Mouse (Mus musculus): ENCODE data around the gene Sugp2. TPM values are rescaled to one million over a fixed set of nuclear protein-coding genes. Genes with fewer than 3 reads are reported as not detected.

Sugp2 gene
- polyA plus RNA-seq, 1 experiment from 2014 or later, result 7.3 TPM

DNA sequence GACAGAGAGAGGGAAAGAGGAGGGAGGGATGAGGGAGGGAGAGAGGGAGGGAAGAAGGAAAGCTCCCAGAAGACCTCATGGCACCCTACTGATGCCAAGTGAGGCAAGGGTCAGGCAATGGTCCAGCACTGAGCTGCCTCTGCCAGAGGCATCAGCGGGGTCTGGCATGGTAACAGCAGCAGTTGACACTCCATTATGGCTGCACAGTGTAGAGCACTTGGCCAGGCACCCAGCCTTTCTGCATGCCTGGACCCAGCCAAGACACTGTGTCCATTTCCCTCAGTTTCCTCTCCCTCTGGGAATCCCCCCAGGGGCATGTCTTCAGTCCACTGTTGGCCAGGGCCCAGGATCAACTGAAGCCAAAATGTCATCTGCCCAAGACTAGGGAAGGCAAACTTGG lies 17.5 kb upstream of the Sugp2 start:
- Histone ChIP-seq H3K4me2 (ENCODE audit: low read depth, low read length) (no peak overlapping the region), H3K9ac (replicated peaks) (no peak overlapping the region), H3K4me3 (ENCODE audit: low read depth, low read length) (no peak overlapping the region), H3K27me3 (ENCODE audit: insufficient read depth, low read length) (no peaks in the 10 kb centered on the region), H3K27ac (ENCODE audit: low read depth) (peak overlapping the region; percentile 22; the same call in 1 of the 2 replicates), H3K9me3 (ENCODE audit: low read length) (no peaks in the 10 kb centered on the region), H3K36me3 (replicated peaks; ENCODE audit: insufficient read depth, low read length) (no peaks in the 10 kb centered on the region), H3K4me1 (ENCODE audit: insufficient read depth) (peaks cover 23% of the 10 kb centered on the region)
- DNase-seq (peak; percentile 66), ATAC-seq (no peak)
- WGBS (ENCODE audit: insufficient replicate concordance), result 29% methylated on average over 1 of the region's 1 CpGs
- TF ChIP-seq EP300 (IDR thresholded peaks at IDR 0.05; ENCODE audit: low read depth), result no peak
- TF ChIP-seq CTCF (IDR thresholded peaks at IDR 0.05; ENCODE audit: low read depth), result no peak

DNA sequence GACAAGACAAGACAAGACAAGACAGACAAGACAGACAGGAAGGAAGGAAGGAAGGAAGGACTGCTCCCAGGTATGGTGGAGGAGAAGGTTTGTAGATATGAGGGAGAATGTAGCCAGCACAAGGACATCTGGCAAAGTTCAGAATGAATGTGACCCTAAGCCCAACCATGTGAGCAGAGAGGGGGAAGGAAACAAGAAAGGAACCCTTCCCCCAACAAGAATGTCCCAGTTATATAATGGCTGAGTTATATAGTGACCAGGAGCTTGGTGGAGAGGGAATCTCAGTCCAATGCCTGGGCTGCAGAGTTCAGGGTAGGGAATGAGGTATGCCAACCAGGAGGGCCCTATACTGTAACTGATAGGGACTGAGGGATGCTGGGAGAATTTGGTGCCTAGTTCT lies 16.6 kb upstream of the Sugp2 start:
- Histone ChIP-seq H3K36me3 (replicated peaks; ENCODE audit: insufficient read depth, low read length) (no peaks in the 10 kb centered on the region), H3K4me1 (ENCODE audit: insufficient read depth) (peaks cover 21% of the 10 kb centered on the region), H3K4me3 (ENCODE audit: low read depth, low read length) (no peak overlapping the region), H3K9me3 (ENCODE audit: low read length) (no peaks in the 10 kb centered on the region), H3K4me2 (ENCODE audit: low read depth, low read length) (no peak overlapping the region), H3K9ac (replicated peaks) (no peak overlapping the region), H3K27me3 (ENCODE audit: insufficient read depth, low read length) (no peaks in the 10 kb centered on the region), H3K27ac (ENCODE audit: low read depth) (0 out of 2 replicates have a peak overlapping the region, but pooled peaks have one; percentile 22)
- ATAC-seq (no peak), DNase-seq (no peak)
- no peak for TF ChIP-seq CTCF (IDR thresholded peaks at IDR 0.05; ENCODE audit: low read depth)

DNA sequence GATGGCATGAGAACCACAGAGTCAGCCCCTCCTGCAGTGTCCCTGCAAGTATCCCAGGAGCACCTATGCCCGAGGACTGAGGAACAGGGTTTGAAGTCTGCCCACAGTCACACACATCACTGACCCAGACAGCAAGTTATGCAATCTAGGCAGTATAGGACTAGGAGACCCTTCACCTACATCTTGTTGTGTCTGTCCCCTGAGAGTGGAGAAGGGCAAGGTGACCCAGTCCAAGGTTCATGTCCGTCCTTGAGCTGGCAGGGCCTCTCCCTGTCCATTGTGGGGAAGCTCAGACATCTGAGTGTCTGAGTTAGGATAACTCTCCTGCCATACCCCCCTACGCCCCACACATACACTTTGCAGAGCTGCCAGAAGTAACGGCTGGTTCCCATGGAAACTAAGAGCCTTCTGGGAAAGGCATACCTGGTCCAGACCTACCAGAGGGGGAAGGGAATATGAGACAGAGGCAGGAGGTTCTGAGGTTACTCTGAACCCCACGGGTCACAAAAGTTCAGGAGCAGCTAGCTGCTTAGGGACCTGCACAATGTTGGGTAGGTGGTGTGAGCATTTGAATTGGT lies 14.8 kb upstream of the Sugp2 start:
- Histone ChIP-seq H3K27ac (ENCODE audit: low read depth) (peak overlapping the region; percentile 87), H3K36me3 (replicated peaks; ENCODE audit: insufficient read depth, low read length) (no peaks in the 10 kb centered on the region), H3K27me3 (ENCODE audit: insufficient read depth, low read length) (no peaks in the 10 kb centered on the region), H3K4me1 (ENCODE audit: insufficient read depth) (peaks cover 11% of the 10 kb centered on the region), H3K4me3 (ENCODE audit: low read depth, low read length) (no peak overlapping the region), H3K9ac (replicated peaks) (0 out of 2 replicates have a peak overlapping the region, but pooled peaks have one; percentile 6), H3K9me3 (ENCODE audit: low read length) (no peaks in the 10 kb centered on the region), H3K4me2 (ENCODE audit: low read depth, low read length) (no peak overlapping the region)
- 51% methylated on average over 5 of the region's 5 CpGs for WGBS (ENCODE audit: insufficient replicate concordance)
- DNase-seq (no peak), ATAC-seq (peak; percentile 81)
- peak; percentile 79 for TF ChIP-seq EP300 (IDR thresholded peaks at IDR 0.05; ENCODE audit: low read depth)
- no peak for TF ChIP-seq CTCF (IDR thresholded peaks at IDR 0.05; ENCODE audit: low read depth)

DNA sequence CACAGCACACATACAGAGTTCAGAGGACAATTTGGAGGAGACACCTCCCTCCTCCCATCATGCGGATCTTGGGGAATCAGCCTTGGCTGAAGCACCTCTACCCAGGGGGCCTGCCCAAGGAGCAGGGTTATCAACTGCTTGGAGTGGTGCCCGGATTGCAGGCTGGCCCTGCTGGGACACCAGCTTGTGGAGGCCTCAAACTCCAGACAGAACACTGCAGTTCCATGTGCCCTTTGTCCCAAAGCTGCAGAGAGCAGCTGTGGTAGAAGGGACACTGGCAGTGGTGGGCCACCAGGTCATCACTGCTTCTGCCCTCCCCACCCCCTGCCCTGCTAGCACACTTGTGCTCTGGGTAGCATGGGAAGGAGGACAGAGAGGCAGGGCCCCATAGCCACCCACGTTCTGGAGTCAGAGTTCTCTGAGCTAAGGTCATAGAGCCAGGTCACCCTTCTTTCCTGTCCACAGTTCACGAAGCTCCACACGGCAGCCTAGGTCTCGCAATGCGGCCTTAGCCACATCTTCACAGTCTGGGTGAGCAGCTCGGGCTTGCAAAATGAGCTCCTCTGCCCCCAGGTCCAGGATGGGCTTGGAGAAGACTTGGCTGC lies 13.7 kb upstream of the Sugp2 start:
- ATAC-seq, result peak; percentile 11; the same call in 1 of the 2 replicates

DNA sequence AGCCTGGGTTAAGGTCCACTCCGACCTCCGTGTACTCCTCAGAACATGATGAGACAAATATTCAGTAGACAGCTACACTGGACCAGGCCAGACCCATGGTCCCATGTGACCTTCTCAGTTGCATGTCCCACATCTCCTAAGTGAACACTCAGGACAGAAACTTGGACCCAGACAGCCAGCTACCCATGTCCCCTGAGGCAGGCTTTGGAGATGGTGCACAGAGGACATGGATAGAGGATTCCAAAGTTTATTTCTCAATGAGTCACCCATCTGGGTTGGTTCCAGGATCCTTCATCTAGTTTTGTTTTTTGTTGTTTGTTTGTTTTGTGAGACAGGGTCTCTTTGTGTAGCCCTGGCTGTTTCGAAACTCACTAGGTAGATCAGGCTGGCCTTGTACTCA lies 13.1 kb upstream of the Sugp2 start:
- Histone ChIP-seq H3K36me3 (replicated peaks; ENCODE audit: insufficient read depth, low read length) (peaks cover 6% of the 10 kb centered on the region), H3K9me3 (ENCODE audit: low read length) (no peaks in the 10 kb centered on the region), H3K4me1 (ENCODE audit: insufficient read depth) (peaks cover 10% of the 10 kb centered on the region), H3K9ac (replicated peaks) (no peak overlapping the region), H3K27ac (ENCODE audit: low read depth) (peak overlapping the region; percentile 87), H3K4me2 (ENCODE audit: low read depth, low read length) (no peak overlapping the region), H3K4me3 (ENCODE audit: low read depth, low read length) (no peak overlapping the region), H3K27me3 (ENCODE audit: insufficient read depth, low read length) (no peaks in the 10 kb centered on the region)
- DNase-seq (no peak), ATAC-seq (peak; percentile 30)
- 74% methylated on average over 3 of the region's 3 CpGs for WGBS (ENCODE audit: insufficient replicate concordance)
- no peak for TF ChIP-seq EP300 (IDR thresholded peaks at IDR 0.05; ENCODE audit: low read depth)
- TF ChIP-seq CTCF (IDR thresholded peaks at IDR 0.05; ENCODE audit: low read depth), result no peak

More for the DNA sequence above, 13.7 kb upstream of the Sugp2 start:
- Histone ChIP-seq H3K4me2 (ENCODE audit: low read depth, low read length) (no peak overlapping the region), H3K9me3 (ENCODE audit: low read length) (no peaks in the 10 kb centered on the region), H3K4me1 (ENCODE audit: insufficient read depth) (peaks cover 10% of the 10 kb centered on the region), H3K27ac (ENCODE audit: low read depth) (peak overlapping the region; percentile 87), H3K27me3 (ENCODE audit: insufficient read depth, low read length) (no peaks in the 10 kb centered on the region), H3K9ac (replicated peaks) (peak overlapping the region; percentile 10; the same call in 1 of the 2 replicates), H3K4me3 (ENCODE audit: low read depth, low read length) (no peak overlapping the region), H3K36me3 (replicated peaks; ENCODE audit: insufficient read depth, low read length) (peaks cover 6% of the 10 kb centered on the region)
- 50% methylated on average over 8 of the region's 8 CpGs for WGBS (ENCODE audit: insufficient replicate concordance)
- DNase-seq, result no peak
- TF ChIP-seq EP300 (IDR thresholded peaks at IDR 0.05; ENCODE audit: low read depth) (no peak), CTCF (IDR thresholded peaks at IDR 0.05; ENCODE audit: low read depth) (no peak)

DNA sequence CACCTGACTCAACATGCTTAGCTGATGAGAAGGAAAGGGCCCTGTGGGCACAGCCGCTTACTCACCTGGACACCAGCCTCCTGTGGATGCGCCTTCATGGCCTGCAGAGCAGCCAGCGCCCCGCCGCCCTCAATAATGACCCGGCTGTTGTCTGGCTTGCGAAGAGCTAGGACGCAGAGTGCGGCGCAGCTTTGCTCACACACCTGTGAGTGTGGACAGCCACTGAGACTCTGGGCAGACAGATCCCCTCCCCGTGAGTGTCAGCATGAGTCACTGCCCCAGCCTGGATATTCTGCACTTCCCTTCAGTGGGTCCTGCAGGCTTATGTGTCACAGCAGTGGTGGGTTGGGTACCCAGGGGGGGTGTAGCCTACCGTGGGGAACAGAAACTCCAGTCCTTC lies 12.0 kb upstream of the Sugp2 start:
- Histone ChIP-seq H3K27me3 (ENCODE audit: insufficient read depth, low read length) (no peaks in the 10 kb centered on the region), H3K4me1 (ENCODE audit: insufficient read depth) (peaks cover 10% of the 10 kb centered on the region), H3K4me2 (ENCODE audit: low read depth, low read length) (no peak overlapping the region), H3K9me3 (ENCODE audit: low read length) (no peaks in the 10 kb centered on the region), H3K27ac (ENCODE audit: low read depth) (no peak overlapping the region), H3K9ac (replicated peaks) (no peak overlapping the region), H3K36me3 (replicated peaks; ENCODE audit: insufficient read depth, low read length) (peaks cover 6% of the 10 kb centered on the region), H3K4me3 (ENCODE audit: low read depth, low read length) (no peak overlapping the region)
- ATAC-seq (no peak), DNase-seq (no peak)
- no peak for TF ChIP-seq CTCF (IDR thresholded peaks at IDR 0.05; ENCODE audit: low read depth)
- TF ChIP-seq EP300 (IDR thresholded peaks at IDR 0.05; ENCODE audit: low read depth), result no peak
- WGBS (ENCODE audit: insufficient replicate concordance), result 90% methylated on average over 12 of the region's 12 CpGs

Data from liver, postnatal 0 days (tissue).